Mouse (Mus musculus) MEL (cell line): ENCODE measurements around the gene Galnt13. TPM values are rescaled to one million over a fixed set of nuclear protein-coding genes. Genes with fewer than 3 reads are reported as not detected.

Source experiments
- DNase-seq: peaks from one replicate; pipeline ENCODE4 v3.0.0; 2011; ENCODE audit warnings: low read depth, low spot score
- H3K27ac ChIP-seq: 2 replicates; pipeline ENCODE4 v1.5.1; 2012; ENCODE audit warnings: low read depth, mild to moderate bottlenecking, control low read depth, low read length, moderate library complexity; ENCODE audit not compliant: control insufficient read depth
- H3K27me3 ChIP-seq, 2 experiments: fragments of 150-350 bp in 1 of 2; sonication (generic) in 1 of 2; 2 replicates each; pipeline ENCODE4 v1.6.1; 2012; ENCODE audit warnings: low read length in 2 of 2, mild to moderate bottlenecking in 2 of 2, improper control_type of control experiment in 1 of 2, moderate library complexity in 1 of 2; ENCODE audit not compliant: insufficient read depth in 2 of 2, control insufficient read depth in 1 of 2
- H3K36me3 ChIP-seq, 2 experiments: 2 replicates each; pipeline ENCODE4 v1.6.1; 2012 to 2014; ENCODE audit warnings: low read length in 2 of 2, improper control_type of control experiment in 1 of 2, inconsistent platforms in 1 of 2, mild to moderate bottlenecking in 1 of 2; ENCODE audit not compliant: insufficient read depth in 2 of 2, control insufficient read depth in 1 of 2
- H3K4me1 ChIP-seq, 2 experiments: fragments of 150-350 bp in 1 of 2; sonication (generic) in 1 of 2; 2 replicates each; pipeline ENCODE4 v1.6.1; 2012; ENCODE audit warnings: low read length in 2 of 2, improper control_type of control experiment in 1 of 2, mild to moderate bottlenecking in 1 of 2; ENCODE audit not compliant: insufficient read depth in 2 of 2, control insufficient read depth in 1 of 2
- H3K4me3 ChIP-seq, 2 experiments: fragments of 150-350 bp in 1 of 2; sonication (generic) in 1 of 2; 2 replicates each; pipeline ENCODE4 v1.5.1; 2012; ENCODE audit warnings: low read depth in 2 of 2, low read length in 2 of 2, mild to moderate bottlenecking in 2 of 2, moderate library complexity in 2 of 2, control low read depth in 1 of 2, improper control_type of control experiment in 1 of 2; ENCODE audit not compliant: control insufficient read depth in 1 of 2, insufficient read depth in 1 of 2
- H3K79me2 ChIP-seq: 2 replicates; pipeline ENCODE4 v1.6.1; 2012; ENCODE audit warnings: mild to moderate bottlenecking, low read length, moderate library complexity; ENCODE audit not compliant: control insufficient read depth, poor library complexity, insufficient read depth
- H3K9ac ChIP-seq: 2 replicates; pipeline ENCODE4 v1.6.1; 2012; ENCODE audit warnings: low read depth, mild to moderate bottlenecking, control low read depth, low read length, moderate library complexity; ENCODE audit not compliant: control insufficient read depth, poor library complexity, severe bottlenecking
- H3K9me3 ChIP-seq: fragments of 150-350 bp; sonication (generic); replicated peaks from 2 replicates; pipeline ENCODE4 v1.6.1; 2012; ENCODE audit warnings: mild to moderate bottlenecking, low read length, improper control_type of control experiment, moderate library complexity; ENCODE audit not compliant: insufficient read depth
- CHD2 ChIP-seq: IDR thresholded peaks from 2 replicates; pipeline ENCODE4 v1.6.1; 2011; ENCODE audit warnings: low read length, improper control_type of control experiment
- ELF1 ChIP-seq: IDR thresholded peaks from 2 replicates; pipeline ENCODE4 v1.6.1; 2014; ENCODE audit warnings: low read depth, mild to moderate bottlenecking, inconsistent platforms, low read length, improper control_type of control experiment, moderate library complexity
- EP300 ChIP-seq, 2 experiments: IDR thresholded peaks; 2 replicates each; pipeline ENCODE4 v1.6.1; 2011; ENCODE audit warnings: improper control_type of control experiment in 2 of 2, low read length in 2 of 2, low read depth in 1 of 2, mild to moderate bottlenecking in 1 of 2
- GATA1 ChIP-seq: IDR thresholded peaks from 2 replicates; pipeline ENCODE4 v1.6.1; 2011; ENCODE audit warnings: low read depth, low read length, improper control_type of control experiment
- HCFC1 ChIP-seq: IDR thresholded peaks from 2 replicates; pipeline ENCODE4 v1.6.1; 2012; ENCODE audit warnings: low read depth, mild to moderate bottlenecking, inconsistent platforms, low read length, improper control_type of control experiment, moderate library complexity
- JUND ChIP-seq: IDR thresholded peaks from 2 replicates; pipeline ENCODE4 v1.6.1; 2011; ENCODE audit warnings: low read depth, mild to moderate bottlenecking, improper control_type of control experiment, low read length
- MAX ChIP-seq: IDR thresholded peaks from 2 replicates; pipeline ENCODE4 v1.6.1; 2011; ENCODE audit warnings: low read length, improper control_type of control experiment
- MEF2A ChIP-seq: IDR thresholded peaks from 2 replicates; pipeline ENCODE4 v1.6.1; 2014; ENCODE audit warnings: low read depth, mild to moderate bottlenecking, inconsistent platforms, low read length, improper control_type of control experiment; ENCODE audit not compliant: poor library complexity, insufficient replicate concordance, severe bottlenecking; ENCODE audit errors: extremely low read depth
- MXI1 ChIP-seq: IDR thresholded peaks from 2 replicates; pipeline ENCODE4 v1.6.1; 2011; ENCODE audit warnings: mild to moderate bottlenecking, low read depth, low read length, improper control_type of control experiment
- POLR2AphosphoS2 ChIP-seq: IDR thresholded peaks from 2 replicates; pipeline ENCODE4 v1.6.1; 2011; ENCODE audit warnings: low read length, improper control_type of control experiment
- POLR2AphosphoS5 ChIP-seq: IDR thresholded peaks from 2 replicates; pipeline ENCODE4 v1.6.1; 2012; ENCODE audit warnings: low read depth, borderline replicate concordance, mild to moderate bottlenecking, inconsistent platforms, low read length, moderate library complexity, mixed read lengths
- RCOR1 ChIP-seq: IDR thresholded peaks from 2 replicates; pipeline ENCODE4 v1.6.1; 2012; ENCODE audit warnings: low read depth, mild to moderate bottlenecking, inconsistent platforms, low read length, improper control_type of control experiment
- SIN3A ChIP-seq: IDR thresholded peaks from 2 replicates; pipeline ENCODE4 v1.6.1; 2012; ENCODE audit warnings: low read length, improper control_type of control experiment, inconsistent platforms
- TBP ChIP-seq: IDR thresholded peaks from 2 replicates; pipeline ENCODE4 v1.8.0; 2011; ENCODE audit warnings: low read depth, low read length, improper control_type of control experiment
- USF2 ChIP-seq, 2 experiments: IDR thresholded peaks; 2 replicates each; pipeline ENCODE4 v1.6.1; 2011 to 2012; ENCODE audit warnings: improper control_type of control experiment in 2 of 2, low read length in 2 of 2, borderline replicate concordance in 1 of 2, inconsistent platforms in 1 of 2, low read depth in 1 of 2, mild to moderate bottlenecking in 1 of 2; ENCODE audit not compliant: insufficient read depth in 1 of 2
- ZKSCAN1 ChIP-seq: IDR thresholded peaks from 2 replicates; pipeline ENCODE4 v1.6.1; 2012; ENCODE audit warnings: low read depth, mild to moderate bottlenecking, inconsistent platforms, low read length, improper control_type of control experiment, moderate library complexity
- ZMIZ1 ChIP-seq: IDR thresholded peaks from 2 replicates; pipeline ENCODE4 v1.6.1; 2012; ENCODE audit warnings: low read depth, mild to moderate bottlenecking, inconsistent platforms, low read length, improper control_type of control experiment, moderate library complexity
- polyA plus RNA-seq, 2 experiments: library from polyadenylated mRNA; stranded (reverse) in 1 of 2; unstranded in 1 of 2; fragments of >175 nt in 1 of 2; fragments of >200 nt in 1 of 2; gene quantifications; 2 replicates each; pipeline versions ENCODE4 v1.2.1 to v1.2.4; 2012; ENCODE audit warnings: low replicate concordance in 2 of 2, low read depth in 1 of 2; ENCODE audit not compliant: insufficient read length in 2 of 2, insufficient read depth in 1 of 2, missing spikeins in 1 of 2
- total RNA-seq: library from RNA; depleted of rRNA; stranded (reverse); fragments of 300-350 nt; gene quantifications from 2 replicates; pipeline ENCODE4 v1.2.3, GENCODE M21; 2012

Galnt13 gene
- total and polyA plus RNA-seq, 3 experiments: not detected

- Histone ChIP-seq H3K4me1 (no peaks in the 10 kb centered on the region), H3K27ac (no peak overlapping the region), H3K27me3 (no peaks in the 10 kb centered on the region), H3K4me3 (no peak overlapping the region), H3K9ac (no peak overlapping the region), H3K79me2 (no peaks in the 10 kb centered on the region), H3K36me3 (no peaks in the 10 kb centered on the region), H3K9me3 (no peaks in the 10 kb centered on the region)
- DNase-seq: no peak
- TF ChIP-seq MXI1: no peak
- TF ChIP-seq ZKSCAN1: no peak
- no peak for TF ChIP-seq EP300 (IDR thresholded peaks at IDR 0.05; ENCODE audit: low read depth in 1 of 2, low read length in 2 of 2)
- TF ChIP-seq GATA1: no peak
- no peak for TF ChIP-seq POLR2AphosphoS2
- no peak for TF ChIP-seq RCOR1
- no peak for TF ChIP-seq MAX
- no peak for TF ChIP-seq ELF1
- TF ChIP-seq HCFC1: no peak
Measured at GRCm38 (mm10) chr2:54435380-54435779, 737 bp upstream of the Galnt13 start.

DNA sequence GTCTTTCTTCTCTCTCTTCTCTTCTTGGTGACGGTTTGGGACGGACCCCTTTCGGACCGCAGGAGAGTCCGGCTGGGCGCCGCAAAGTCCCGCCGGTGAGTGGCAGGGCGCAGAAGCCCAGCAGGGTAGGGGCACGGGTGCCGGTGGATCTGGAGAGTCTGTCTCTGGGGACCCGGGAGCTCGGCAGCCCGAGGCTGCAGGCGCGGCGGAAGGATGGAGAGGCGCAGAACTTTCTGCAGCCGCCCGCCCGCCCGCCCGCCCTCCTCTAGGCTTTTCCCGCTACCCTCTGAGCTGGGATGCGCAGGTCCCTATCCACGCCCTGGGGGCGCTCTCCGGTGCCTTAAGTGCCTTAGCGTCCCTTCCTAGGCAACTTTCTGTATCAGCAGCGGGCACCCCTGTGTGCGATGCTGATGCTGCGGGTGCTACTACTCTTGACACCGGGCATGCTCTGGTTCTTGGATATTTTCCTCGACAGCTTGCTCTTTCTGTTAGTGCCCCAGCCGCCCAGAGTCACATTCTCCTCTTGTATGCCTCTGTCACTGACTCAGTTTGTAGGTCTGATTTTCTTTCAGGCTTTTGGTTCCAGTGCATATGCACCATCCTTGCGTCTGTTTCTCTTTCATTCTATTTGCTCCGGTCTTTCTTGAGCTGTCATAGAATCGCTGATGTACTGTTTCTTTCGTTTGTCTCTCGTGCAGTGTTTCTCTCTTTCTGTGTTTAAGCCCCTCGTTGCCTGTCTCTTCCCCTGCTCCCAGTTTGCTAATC, 801 bp downstream of the Galnt13 start:
- Histone ChIP-seq H3K4me3 (no peak overlapping the region), H3K9me3 (no peaks in the 10 kb centered on the region), H3K27ac (no peak overlapping the region), H3K27me3 (no peaks in the 10 kb centered on the region), H3K79me2 (no peaks in the 10 kb centered on the region), H3K9ac (no peak overlapping the region), H3K4me1 (no peaks in the 10 kb centered on the region), H3K36me3 (no peaks in the 10 kb centered on the region)
- TF ChIP-seq TBP: no peak
- no peak for TF ChIP-seq SIN3A
- TF ChIP-seq USF2 (IDR thresholded peaks at IDR 0.05; ENCODE audit: borderline replicate concordance in 1 of 2, insufficient read depth in 1 of 2, low read depth in 1 of 2, low read length in 2 of 2): no peak
- no peak for TF ChIP-seq HCFC1
- TF ChIP-seq MEF2A: no peak
- no peak for TF ChIP-seq POLR2AphosphoS5
- TF ChIP-seq ZMIZ1: no peak
- TF ChIP-seq CHD2: no peak
- no peak for TF ChIP-seq JUND
- DNase-seq: no peak
